In the genomic region with DNA sequence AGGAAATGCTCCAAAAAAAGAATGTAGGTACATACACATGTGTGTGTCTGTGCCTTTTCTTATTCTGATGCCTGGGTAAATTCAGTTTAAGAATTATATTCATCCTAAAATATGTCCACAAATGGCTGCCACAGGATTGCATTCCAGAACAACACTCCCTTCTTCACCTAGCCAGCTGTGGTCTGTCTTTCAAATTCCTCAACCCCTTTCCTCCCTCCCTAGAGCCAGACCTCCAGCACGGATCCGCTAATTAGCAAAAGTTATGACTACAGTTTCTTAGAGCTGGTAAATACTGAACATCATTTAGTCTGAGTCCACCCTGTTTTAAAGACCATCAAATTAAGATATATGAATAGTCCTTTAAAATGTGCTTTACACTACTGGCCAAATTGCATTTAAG, we compare ENCODE assay signal across 8 mouse cellular contexts. TPM values are rescaled to one million over a fixed set of nuclear protein-coding genes. Genes with fewer than 3 reads are reported as not detected.
DNase-seq lines count a peak whose midpoint lies in the region; ATAC-seq lines count a peak whose summit lies in the region.

No protein-coding gene starts in this region.

- peaks cover 9% of the 10 kb centered on the region; the same call in 1 of the 2 replicates for H3K4me1 ChIP-seq in heart, embryonic 12.5 days (replicated peaks)
- no peaks in the 10 kb centered on the region for H3K4me1 ChIP-seq in brown adipose tissue, adult 24 weeks (ENCODE audit: control insufficient read depth, insufficient read depth, insufficient read length, low read length)
- peaks cover 13% of the 10 kb centered on the region for H3K4me1 ChIP-seq in hindbrain, embryonic 13.5 days (replicated peaks)
- peaks cover 11% of the 10 kb centered on the region; the same call in 1 of the 2 replicates for H3K4me1 ChIP-seq in midbrain, embryonic 12.5 days

- H3K9ac ChIP-seq in heart, embryonic 12.5 days, result no peak overlapping the region
- H3K9ac ChIP-seq in hindbrain, embryonic 13.5 days, result no peak overlapping the region
- H3K9ac ChIP-seq in midbrain, embryonic 12.5 days (replicated peaks), result no peak overlapping the region

- no peaks in the 10 kb centered on the region for H3K27me3 ChIP-seq in heart, embryonic 12.5 days (replicated peaks)
- no peaks in the 10 kb centered on the region for H3K27me3 ChIP-seq in hindbrain, embryonic 13.5 days
- H3K27me3 ChIP-seq in midbrain, embryonic 12.5 days, result no peaks in the 10 kb centered on the region

- DNase-seq in heart, postnatal 36 days, result no peak
- DNase-seq in adrenal gland, adult 8-10 months, result no peak
- DNase-seq in left cerebral cortex, postnatal 36 days (ENCODE audit: low spot score in 2 of 2), result no peak
- DNase-seq in layer of hippocampus, adult 9-11 months, result no peak

- peak overlapping the region; percentile 75; the same call in 1 of the 2 replicates for H3K4me3 ChIP-seq in heart, embryonic 12.5 days
- H3K4me3 ChIP-seq in brown adipose tissue, adult 24 weeks (ENCODE audit: insufficient read depth, low read depth, low read length), result peak overlapping the region; percentile 43
- peak overlapping the region; percentile 16; the same call in 1 of the 2 replicates for H3K4me3 ChIP-seq in hindbrain, embryonic 13.5 days
- H3K4me3 ChIP-seq in midbrain, embryonic 12.5 days, result peak overlapping the region; percentile 9; the same call in 1 of the 2 replicates

- no peaks in the 10 kb centered on the region for H3K9me3 ChIP-seq in heart, embryonic 12.5 days (replicated peaks)
- no peaks in the 10 kb centered on the region for H3K9me3 ChIP-seq in hindbrain, embryonic 13.5 days
- H3K9me3 ChIP-seq in midbrain, embryonic 12.5 days, result no peaks in the 10 kb centered on the region

- no peak overlapping the region for H3K27ac ChIP-seq in heart, embryonic 12.5 days (ENCODE audit: poor library complexity, severe bottlenecking)
- no peak overlapping the region for H3K27ac ChIP-seq in brown adipose tissue, adult 24 weeks (replicated peaks; ENCODE audit: low read depth, low read length)
- H3K27ac ChIP-seq in hindbrain, embryonic 13.5 days, result peak overlapping the region; percentile 62
- H3K27ac ChIP-seq in midbrain, embryonic 12.5 days (replicated peaks), result peak overlapping the region; percentile 58

- H3K36me3 ChIP-seq in heart, embryonic 12.5 days, result peaks cover 22% of the 10 kb centered on the region
- peaks cover 19% of the 10 kb centered on the region for H3K36me3 ChIP-seq in hindbrain, embryonic 13.5 days
- H3K36me3 ChIP-seq in midbrain, embryonic 12.5 days, result peaks cover 16% of the 10 kb centered on the region

- intact Hi-C loops in heart, postnatal 36 days (cut with DNase I), result no loop called here
- intact Hi-C loops in left cerebral cortex, postnatal 36 days (cut with DNase I), result no loop called here

- ATAC-seq in heart, embryonic 12.5 days (ENCODE audit: insufficient number of reproducible peaks, low FRiP score), result no peak
- peak; percentile 46 for ATAC-seq in hindbrain, embryonic 13.5 days (ENCODE audit: low FRiP score)
- peak; percentile 14; the same call in 1 of the 2 replicates for ATAC-seq in midbrain, embryonic 12.5 days (ENCODE audit: low FRiP score, low read depth)

- 11% methylated on average over 2 of the region's 2 CpGs for WGBS in heart, embryonic 12.5 days
- WGBS in hindbrain, embryonic 13.5 days, result 27% methylated on average over 2 of the region's 2 CpGs
- 17% methylated on average over 2 of the region's 2 CpGs for WGBS in midbrain, embryonic 12.5 days

- peak overlapping the region; percentile 45 for H3K4me2 ChIP-seq in heart, embryonic 12.5 days
- peak overlapping the region; percentile 43 for H3K4me2 ChIP-seq in hindbrain, embryonic 13.5 days
- peak overlapping the region; percentile 55 for H3K4me2 ChIP-seq in midbrain, embryonic 12.5 days (replicated peaks)

RNA-seq across cellular contexts. Expression of a gene that starts 22.1 kb away (rescaled TPM):
- 31.3 and 32.5 TPM in 2 replicates for polyA plus RNA-seq in heart, embryonic 12.5 days (2016; fragmentation: Nextera tagmentation; extraction: Ambion mirVana)
- 1 to 10 TPM; 2.6 to 5.0 TPM for total RNA-seq in heart, postnatal 36 days (2021)
- not detected in 2 replicates for polyA plus RNA-seq in brown adipose tissue, adult 24 weeks (2012; ENCODE audit: insufficient read depth, insufficient read length, missing spikeins)
- polyA plus RNA-seq in hindbrain, embryonic 13.5 days (2015; fragmentation: Nextera tagmentation; extraction: Ambion mirVana), result 4.9 and 5.0 TPM in 2 replicates
- 6.9 and 7.9 TPM in 2 replicates for polyA plus RNA-seq in midbrain, embryonic 12.5 days (2016; fragmentation: Nextera tagmentation; extraction: Ambion mirVana)
- 10 to 100 TPM; 24.7 to 50.1 (median 29.6) TPM for total RNA-seq in adrenal gland, adult 8-10 months (2022)
- total RNA-seq in left cerebral cortex, postnatal 36 days (2021), result under 1 TPM; 0.63 to 0.99 TPM

RNA-seq across cellular contexts. Expression of a gene that starts 50.2 kb away (rescaled TPM):
- 101 and 110 TPM in 2 replicates for polyA plus RNA-seq in heart, embryonic 12.5 days (2016; fragmentation: Nextera tagmentation; extraction: Ambion mirVana)
- total RNA-seq in heart, postnatal 36 days (2021), result 10 to 100 TPM; 84.2 to 87.9 TPM
- polyA plus RNA-seq in brown adipose tissue, adult 24 weeks (2012; ENCODE audit: insufficient read depth, insufficient read length, missing spikeins), result 46.6 and 49.7 TPM in 2 replicates
- polyA plus RNA-seq in hindbrain, embryonic 13.5 days (2015; fragmentation: Nextera tagmentation; extraction: Ambion mirVana), result 281 and 285 TPM in 2 replicates
- 141 and 145 TPM in 2 replicates for polyA plus RNA-seq in midbrain, embryonic 12.5 days (2016; fragmentation: Nextera tagmentation; extraction: Ambion mirVana)
- total RNA-seq in adrenal gland, adult 8-10 months (2022), result 100 to 1,000 TPM; 135 to 208 (median 162) TPM
- total RNA-seq in left cerebral cortex, postnatal 36 days (2021), result 100 to 1,000 TPM; 172 to 185 TPM

Comparison
In these comparisons a context has a peak if more than half of its experiments do, and no peak if none do; other contexts are left out.
1. H3K27ac ChIP-seq: peak in hindbrain, embryonic 13.5 days (single experiment) and midbrain, embryonic 12.5 days (single experiment); none in heart, embryonic 12.5 days (single experiment) and brown adipose tissue, adult 24 weeks (single experiment).
2. H3K4me3 ChIP-seq: peak in every context shown above with its lines; median percentile 75 in heart, embryonic 12.5 days; 43 in brown adipose tissue, adult 24 weeks; 16 in hindbrain, embryonic 13.5 days; 9 in midbrain, embryonic 12.5 days.
3. Peak in every context shown above with its lines, with median percentiles within 50 percentile points of each other: H3K4me2 ChIP-seq.